Mouse (Mus musculus): ENCODE data around the gene Sorcs2. TPM values are rescaled to one million over a fixed set of nuclear protein-coding genes. Genes with fewer than 3 reads are reported as not detected.

The Sorcs2 gene
- polyA plus RNA-seq, 1 experiment from 2014 or later, result 12.8 TPM

DNA sequence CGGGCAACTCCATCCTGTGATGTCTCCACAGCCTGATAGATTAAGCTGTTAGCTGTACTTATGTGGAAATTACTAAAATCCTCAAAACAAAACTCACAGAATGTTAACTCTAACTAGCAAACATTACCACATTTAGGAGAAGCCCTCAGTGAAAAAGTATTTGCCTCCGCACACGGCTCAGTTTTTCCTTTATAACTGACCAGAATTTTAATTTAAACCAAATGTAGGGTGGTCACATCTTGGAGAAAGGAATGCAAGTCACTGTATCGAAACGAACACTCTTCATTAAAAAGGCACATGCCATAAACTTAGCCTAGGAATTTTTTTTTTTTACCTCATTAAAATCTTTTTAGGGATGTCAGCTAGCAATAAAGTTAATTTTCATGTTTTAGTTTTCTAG is 417.4 kb downstream of the Sorcs2 start:
- Histone ChIP-seq H3K4me1 (replicated peaks; ENCODE audit: control insufficient read depth, insufficient read depth, low read length) (no peaks in the 10 kb centered on the region), H3K27ac (ENCODE audit: low read depth) (no peak overlapping the region), H3K9me3 (ENCODE audit: control insufficient read depth, low read length) (no peaks in the 10 kb centered on the region), H3K27me3 (replicated peaks; ENCODE audit: control insufficient read depth, insufficient read depth, low read length) (no peaks in the 10 kb centered on the region), H3K36me3 (ENCODE audit: control insufficient read depth, insufficient read depth, low read length) (peaks cover 72% of the 10 kb centered on the region), H3K9ac (ENCODE audit: low read length) (no peak overlapping the region), H3K4me2 (ENCODE audit: low read length) (no peak overlapping the region), H3K4me3 (ENCODE audit: low read depth, low read length) (no peak overlapping the region)
- ATAC-seq (replicated peaks; ENCODE audit: low FRiP score, low TSS enrichment, low read depth) (no peak), DNase-seq (ENCODE audit: low spot score) (no peak)
- WGBS, result 85% methylated on average over 5 of the region's 5 CpGs

GRCm38 (mm10) chr5:35975681-35976080 is 422.3 kb downstream of the Sorcs2 start:
- DNase-seq (ENCODE audit: low spot score) (peak; percentile 87), ATAC-seq (replicated peaks; ENCODE audit: low FRiP score, low TSS enrichment, low read depth) (no peak)
- H3K9me3 ChIP-seq (ENCODE audit: control insufficient read depth, low read length), result no peaks in the 10 kb centered on the region
- peaks cover 41% of the 10 kb centered on the region for H3K36me3 ChIP-seq (ENCODE audit: control insufficient read depth, insufficient read depth, low read length)
- 11% methylated on average over 5 of the region's 5 CpGs for WGBS
- no peak overlapping the region for H3K27ac ChIP-seq (ENCODE audit: low read depth)
- no peak overlapping the region for H3K4me2 ChIP-seq (ENCODE audit: low read length)
- no peak overlapping the region for H3K9ac ChIP-seq (ENCODE audit: low read length)
- H3K4me3 ChIP-seq (ENCODE audit: low read depth, low read length), result no peak overlapping the region
- peaks cover 23% of the 10 kb centered on the region for H3K4me1 ChIP-seq (replicated peaks; ENCODE audit: control insufficient read depth, insufficient read depth, low read length)
- H3K27me3 ChIP-seq (replicated peaks; ENCODE audit: control insufficient read depth, insufficient read depth, low read length), result no peaks in the 10 kb centered on the region

GRCm38 (mm10) chr5:35974265-35974664 is 423.7 kb downstream of the Sorcs2 start:
- Histone ChIP-seq H3K4me3 (ENCODE audit: low read depth, low read length) (peak overlapping the region; percentile 10; the same call in 1 of the 2 replicates), H3K27ac (ENCODE audit: low read depth) (peak overlapping the region; percentile 79), H3K9ac (ENCODE audit: low read length) (no peak overlapping the region), H3K36me3 (ENCODE audit: control insufficient read depth, insufficient read depth, low read length) (peaks cover 43% of the 10 kb centered on the region), H3K4me1 (replicated peaks; ENCODE audit: control insufficient read depth, insufficient read depth, low read length) (peaks cover 28% of the 10 kb centered on the region), H3K27me3 (replicated peaks; ENCODE audit: control insufficient read depth, insufficient read depth, low read length) (no peaks in the 10 kb centered on the region), H3K4me2 (ENCODE audit: low read length) (peak overlapping the region; percentile 36), H3K9me3 (ENCODE audit: control insufficient read depth, low read length) (no peaks in the 10 kb centered on the region)
- DNase-seq (ENCODE audit: low spot score) (no peak), ATAC-seq (replicated peaks; ENCODE audit: low FRiP score, low TSS enrichment, low read depth) (no peak)
- WGBS, result 67% methylated on average over 15 of the region's 15 CpGs

DNA sequence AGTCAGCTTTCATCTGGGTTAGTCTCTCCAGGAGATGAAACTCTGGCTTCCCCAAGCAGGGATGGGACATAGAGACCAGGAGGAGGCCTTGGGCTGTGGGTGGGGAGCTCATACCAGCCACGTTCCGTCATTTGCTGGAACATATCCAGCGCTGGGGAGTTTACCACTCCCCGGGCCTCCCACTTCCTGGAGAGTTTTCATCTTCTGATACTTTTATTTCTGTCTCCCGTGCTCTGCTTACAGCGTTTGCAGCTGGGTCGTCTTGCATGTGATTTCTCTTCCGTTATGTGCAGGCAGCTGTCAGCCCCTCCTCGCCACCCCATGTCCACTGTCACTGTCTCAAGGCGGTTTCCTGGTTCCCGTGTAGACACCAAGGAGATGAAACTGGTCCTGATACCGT is 424.1 kb downstream of the Sorcs2 start:
- Histone ChIP-seq H3K9ac (ENCODE audit: low read length) (no peak overlapping the region), H3K4me3 (ENCODE audit: low read depth, low read length) (peak overlapping the region; percentile 10; the same call in 1 of the 2 replicates), H3K4me2 (ENCODE audit: low read length) (peak overlapping the region; percentile 36), H3K27me3 (replicated peaks; ENCODE audit: control insufficient read depth, insufficient read depth, low read length) (no peaks in the 10 kb centered on the region), H3K9me3 (ENCODE audit: control insufficient read depth, low read length) (no peaks in the 10 kb centered on the region), H3K27ac (ENCODE audit: low read depth) (peak overlapping the region; percentile 79), H3K36me3 (ENCODE audit: control insufficient read depth, insufficient read depth, low read length) (peaks cover 43% of the 10 kb centered on the region), H3K4me1 (replicated peaks; ENCODE audit: control insufficient read depth, insufficient read depth, low read length) (peaks cover 28% of the 10 kb centered on the region)
- ATAC-seq (replicated peaks; ENCODE audit: low FRiP score, low TSS enrichment, low read depth) (peak; percentile 62), DNase-seq (ENCODE audit: low spot score) (peak; percentile 85)
- 26% methylated on average over 12 of the region's 12 CpGs for WGBS

- H3K4me2 ChIP-seq (ENCODE audit: low read length), result no peak overlapping the region
- peak overlapping the region; percentile 79; the same call in 1 of the 2 replicates for H3K27ac ChIP-seq (ENCODE audit: low read depth)
- H3K27me3 ChIP-seq (replicated peaks; ENCODE audit: control insufficient read depth, insufficient read depth, low read length), result no peaks in the 10 kb centered on the region
- no peak overlapping the region for H3K4me3 ChIP-seq (ENCODE audit: low read depth, low read length)
- no peaks in the 10 kb centered on the region for H3K9me3 ChIP-seq (ENCODE audit: control insufficient read depth, low read length)
- no peak for DNase-seq (ENCODE audit: low spot score)
- no peak overlapping the region for H3K9ac ChIP-seq (ENCODE audit: low read length)
- peaks cover 43% of the 10 kb centered on the region for H3K36me3 ChIP-seq (ENCODE audit: control insufficient read depth, insufficient read depth, low read length)
- H3K4me1 ChIP-seq (replicated peaks; ENCODE audit: control insufficient read depth, insufficient read depth, low read length), result peaks cover 28% of the 10 kb centered on the region
- 46% methylated on average over 7 of the region's 7 CpGs for WGBS
- ATAC-seq (replicated peaks; ENCODE audit: low FRiP score, low TSS enrichment, low read depth), result no peak
Observed at GRCm38 (mm10) chr5:35972739-35973138, 425.2 kb downstream of the Sorcs2 start.

DNA sequence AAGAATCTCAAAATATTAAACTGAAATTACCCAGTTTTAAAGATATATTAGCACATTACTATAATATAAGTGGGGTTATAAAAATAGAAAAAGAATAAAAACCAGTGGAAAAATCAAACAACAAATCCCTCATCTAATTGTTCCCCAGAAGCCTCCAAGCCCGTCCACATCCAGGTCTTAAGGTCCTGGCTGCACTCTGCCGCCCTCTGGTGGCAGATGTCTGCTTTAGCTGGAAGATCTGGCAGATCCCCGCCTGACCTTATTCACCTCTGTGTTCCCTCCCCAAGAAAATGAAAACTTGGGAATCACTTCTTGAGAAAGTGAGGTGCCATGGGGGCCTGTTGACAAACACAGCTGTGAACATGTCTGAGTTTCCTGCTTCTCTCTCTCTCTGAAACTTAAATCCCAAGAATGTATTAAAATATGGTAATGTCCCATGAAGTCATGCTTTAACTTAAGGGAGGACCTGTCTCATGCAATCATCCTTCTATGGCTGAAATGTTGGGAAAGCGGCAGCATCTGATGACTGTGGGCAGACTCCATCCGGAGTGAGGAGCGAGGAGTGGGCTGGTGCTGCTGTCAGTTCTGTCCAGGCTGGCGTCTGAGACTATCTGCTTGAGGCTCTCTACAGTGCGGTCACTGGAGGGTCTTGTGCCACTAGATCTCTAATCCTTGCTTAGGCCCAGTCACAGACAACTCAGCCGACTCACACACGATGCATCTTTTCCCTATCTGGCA is 425.9 kb downstream of the Sorcs2 start:
- peaks cover 28% of the 10 kb centered on the region for H3K4me1 ChIP-seq (replicated peaks; ENCODE audit: control insufficient read depth, insufficient read depth, low read length)
- no peak overlapping the region for H3K27ac ChIP-seq (ENCODE audit: low read depth)
- WGBS, result 65% methylated on average over 10 of the region's 10 CpGs

DNA sequence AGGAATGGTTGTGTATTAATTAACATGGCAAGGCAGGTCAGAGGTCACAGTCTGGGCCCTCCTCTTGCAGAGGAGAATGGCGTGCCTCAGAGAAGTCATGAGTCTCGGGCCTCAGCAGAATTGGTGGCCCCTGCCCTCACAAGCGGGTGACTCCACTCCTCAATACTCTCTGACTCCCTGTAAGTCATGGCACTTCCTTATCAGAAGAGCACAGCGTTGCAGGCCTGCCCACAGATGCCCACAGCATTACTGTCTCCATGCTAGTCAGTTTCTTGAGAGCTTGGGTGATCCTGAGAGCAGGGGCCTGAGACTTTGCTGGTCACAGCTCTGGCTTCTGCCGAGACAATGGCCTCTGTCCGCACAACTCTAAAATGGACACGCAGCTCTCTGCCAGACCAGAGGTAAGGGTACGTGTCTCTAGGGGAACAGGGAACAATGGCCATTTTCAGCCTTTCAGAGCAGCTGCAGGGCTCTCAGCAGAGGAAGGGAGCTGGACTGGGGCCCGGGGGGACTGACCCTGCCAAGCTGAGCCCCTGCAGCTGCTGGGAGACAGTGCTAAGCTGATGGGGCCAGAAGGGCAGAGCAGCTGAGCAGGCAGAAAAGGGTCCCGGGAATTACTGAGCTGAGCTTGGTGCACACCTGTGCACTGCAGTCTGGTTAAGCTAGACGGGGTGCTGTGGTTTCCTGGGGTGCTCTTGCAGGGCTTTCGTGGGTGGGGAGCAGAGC is 427.4 kb downstream of the Sorcs2 start:
- Histone ChIP-seq H3K9ac (ENCODE audit: low read length) (no peak overlapping the region), H3K36me3 (ENCODE audit: control insufficient read depth, insufficient read depth, low read length) (peaks cover 43% of the 10 kb centered on the region), H3K4me3 (ENCODE audit: low read depth, low read length) (no peak overlapping the region), H3K4me2 (ENCODE audit: low read length) (no peak overlapping the region), H3K4me1 (replicated peaks; ENCODE audit: control insufficient read depth, insufficient read depth, low read length) (peaks cover 28% of the 10 kb centered on the region), H3K27ac (ENCODE audit: low read depth) (no peak overlapping the region), H3K9me3 (ENCODE audit: control insufficient read depth, low read length) (no peaks in the 10 kb centered on the region), H3K27me3 (replicated peaks; ENCODE audit: control insufficient read depth, insufficient read depth, low read length) (no peaks in the 10 kb centered on the region)
- DNase-seq (ENCODE audit: low spot score), result peak; percentile 57
- no peak for ATAC-seq (replicated peaks; ENCODE audit: low FRiP score, low TSS enrichment, low read depth)
- 64% methylated on average over 12 of the region's 12 CpGs for WGBS

More for the DNA sequence above, 425.9 kb downstream of the Sorcs2 start:
- peak; percentile 81 for DNase-seq (ENCODE audit: low spot score)
- H3K9ac ChIP-seq (ENCODE audit: low read length), result no peak overlapping the region
- ATAC-seq (replicated peaks; ENCODE audit: low FRiP score, low TSS enrichment, low read depth), result no peak; the same call in 1 of the 2 replicates
- no peak overlapping the region for H3K4me2 ChIP-seq (ENCODE audit: low read length)
- no peaks in the 10 kb centered on the region for H3K27me3 ChIP-seq (replicated peaks; ENCODE audit: control insufficient read depth, insufficient read depth, low read length)
- H3K36me3 ChIP-seq (ENCODE audit: control insufficient read depth, insufficient read depth, low read length), result peaks cover 41% of the 10 kb centered on the region
- H3K9me3 ChIP-seq (ENCODE audit: control insufficient read depth, low read length), result no peaks in the 10 kb centered on the region
- no peak overlapping the region for H3K4me3 ChIP-seq (ENCODE audit: low read depth, low read length)

DNA sequence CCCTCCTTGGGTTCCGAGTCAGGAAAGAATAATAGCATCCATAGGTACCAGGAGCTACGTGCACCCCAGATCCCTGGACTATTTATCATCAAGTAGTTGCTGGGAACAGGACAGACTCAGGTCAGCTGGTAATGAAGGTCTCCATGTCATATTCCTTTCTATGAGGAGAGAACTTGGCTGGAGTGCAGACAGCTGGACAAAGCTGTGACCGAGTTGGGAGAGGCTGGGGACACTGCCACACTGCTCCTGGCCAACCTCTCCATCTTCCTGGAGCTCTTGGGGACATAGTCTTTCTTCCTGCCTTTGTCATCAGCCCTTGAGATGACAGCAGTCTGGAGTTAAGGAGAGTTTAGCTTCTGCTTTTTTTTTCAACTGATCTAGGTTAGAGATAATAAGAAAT is 428.1 kb downstream of the Sorcs2 start:
- no peak overlapping the region for H3K4me2 ChIP-seq (ENCODE audit: low read length)
- ATAC-seq (replicated peaks; ENCODE audit: low FRiP score, low TSS enrichment, low read depth) (no peak), DNase-seq (ENCODE audit: low spot score) (no peak)
- WGBS, result 61% methylated on average over 3 of the region's 3 CpGs
- no peak overlapping the region for H3K9ac ChIP-seq (ENCODE audit: low read length)
- H3K27me3 ChIP-seq (replicated peaks; ENCODE audit: control insufficient read depth, insufficient read depth, low read length), result no peaks in the 10 kb centered on the region
- H3K36me3 ChIP-seq (ENCODE audit: control insufficient read depth, insufficient read depth, low read length), result peaks cover 50% of the 10 kb centered on the region
- H3K4me3 ChIP-seq (ENCODE audit: low read depth, low read length), result no peak overlapping the region
- peaks cover 28% of the 10 kb centered on the region for H3K4me1 ChIP-seq (replicated peaks; ENCODE audit: control insufficient read depth, insufficient read depth, low read length)
- H3K27ac ChIP-seq (ENCODE audit: low read depth), result no peak overlapping the region; the same call in 1 of the 2 replicates
- H3K9me3 ChIP-seq (ENCODE audit: control insufficient read depth, low read length), result no peaks in the 10 kb centered on the region

Measured in intestine, embryonic 14.5 days (tissue).